Mouse (Mus musculus) neural tube, embryonic 13.5 days (tissue): Measurements from ENCODE around the gene Ifi27l2a. TPM values are rescaled to one million over a fixed set of nuclear protein-coding genes. Genes with fewer than 3 reads are reported as not detected.
"Not testable (repeated sequence)": the region's sequence is repeated elsewhere in the genome, so short reads cannot be mapped to it uniquely, and the experiment has no call there.

ENCODE experiments used
- ATAC-seq: fragments of 200-750 bp; cut with Nextera tagmentation; 2 replicates; pipeline ENCODE4 v1.8.0; 2017; ENCODE audit warnings: low read depth, mild to moderate bottlenecking, moderate TSS enrichment, moderate library complexity
- H3K27ac ChIP-seq: fragments of 300-500 bp; sonication (generic); replicated peaks from 2 replicates; pipeline ENCODE4 v1.5.1; 2015; ENCODE audit warnings: moderate library complexity, mild to moderate bottlenecking, inconsistent platforms
- H3K27me3 ChIP-seq: fragments of 300-500 bp; sonication (generic); 2 replicates; pipeline ENCODE4 v1.6.1; 2015; ENCODE audit warnings: mild to moderate bottlenecking, inconsistent platforms
- H3K36me3 ChIP-seq: fragments of 300-500 bp; sonication (generic); 2 replicates; pipeline ENCODE4 v1.6.1; 2015; ENCODE audit warnings: mild to moderate bottlenecking, inconsistent platforms
- H3K4me1 ChIP-seq: fragments of 300-500 bp; sonication (generic); replicated peaks from 2 replicates; pipeline ENCODE4 v1.6.1; 2015; ENCODE audit warnings: inconsistent platforms
- H3K4me2 ChIP-seq: fragments of 300-500 bp; sonication (generic); 2 replicates; pipeline ENCODE4 v1.6.1; 2015; ENCODE audit warnings: inconsistent platforms, mild to moderate bottlenecking, moderate library complexity
- H3K4me3 ChIP-seq: fragments of 300-500 bp; sonication (generic); 2 replicates; pipeline ENCODE4 v1.5.1; 2015; ENCODE audit warnings: mild to moderate bottlenecking, inconsistent platforms
- H3K9ac ChIP-seq: fragments of 300-500 bp; sonication (generic); 2 replicates; pipeline ENCODE4 v1.6.1; 2015; ENCODE audit warnings: moderate library complexity, mild to moderate bottlenecking, inconsistent platforms
- H3K9me3 ChIP-seq: fragments of 300-500 bp; sonication (generic); 2 replicates; pipeline ENCODE4 v1.6.1; 2016; ENCODE audit warnings: inconsistent platforms
- WGBS: fragments of 180-500 bp; shearing (Covaris S2); methylation state at CpG from one replicate; pipeline ENCODE4 v1.1.7; 2015; 5-methylcytosine and 5-hydroxymethylcytosine counted together
- polyA plus RNA-seq: library from polyadenylated mRNA; unstranded; fragments of >200 nt; fragmentation: Nextera tagmentation; extraction: Ambion mirVana; gene quantifications from 2 replicates; pipeline ENCODE4 v1.2.1, GENCODE M21; 2015

Gene Ifi27l2a
- 2.0 and 3.4 TPM in 2 replicates for polyA plus RNA-seq

GRCm38 (mm10) chr12:103443524-103443923, at the start of gene Ifi27l2a:
Gene Ifi27l2a, minus strand, starts transcription at chr12:103443680.
- WGBS = 59% methylated on average over 3 of the region's 3 CpGs
- no peak within 1 kb of the TSS for H3K27ac ChIP-seq
- H3K9ac ChIP-seq = no peak within 1 kb of the TSS
- H3K27me3 ChIP-seq = no peaks in the 10 kb centered on the region
- H3K4me2 ChIP-seq = no peak within 1 kb of the TSS
- ATAC-seq = no peak
- no peaks in the 10 kb centered on the region for H3K36me3 ChIP-seq
- no peak within 1 kb of the TSS for H3K4me3 ChIP-seq
- no peaks in the 10 kb centered on the region for H3K4me1 ChIP-seq
- H3K9me3 ChIP-seq = no peaks in the 10 kb centered on the region

DNA sequence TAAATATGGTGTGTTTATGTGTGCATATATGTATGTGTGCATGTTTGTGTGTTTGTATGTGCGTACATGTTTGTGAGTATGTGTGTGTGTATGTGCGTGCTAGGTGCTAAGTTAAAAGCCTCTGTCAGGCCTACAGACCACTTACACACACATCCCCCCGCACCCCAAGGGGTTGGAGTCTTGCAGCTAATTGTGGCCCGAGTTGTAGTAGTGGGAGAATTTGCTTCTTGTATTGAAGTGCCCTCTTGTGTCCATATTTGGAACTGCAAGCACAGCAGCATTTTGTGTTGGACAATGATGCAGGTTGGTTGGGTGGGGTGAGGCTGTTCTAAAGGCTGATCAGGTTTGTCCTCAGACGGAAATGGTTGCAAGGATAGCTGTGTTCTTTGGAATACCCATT, 49.3 kb upstream of the Ifi27l2a start:
- no peak for ATAC-seq

GRCm38 (mm10) chr12:103491091-103491730, 47.7 kb upstream of the Ifi27l2a start:
- no peaks in the 10 kb centered on the region for H3K36me3 ChIP-seq
- H3K9me3 ChIP-seq = no peaks in the 10 kb centered on the region
- H3K4me1 ChIP-seq = no peaks in the 10 kb centered on the region
- H3K4me2 ChIP-seq = no peak overlapping the region
- no peak overlapping the region for H3K4me3 ChIP-seq
- ATAC-seq = no peak
- no peak overlapping the region for H3K27ac ChIP-seq
- no peak overlapping the region for H3K9ac ChIP-seq
- 69% methylated on average over 3 of the region's 3 CpGs for WGBS
- no peaks in the 10 kb centered on the region for H3K27me3 ChIP-seq

More for the DNA sequence above, 49.3 kb upstream of the Ifi27l2a start:
- no peak overlapping the region for H3K4me2 ChIP-seq
- H3K27ac ChIP-seq = no peak overlapping the region
- WGBS = 34% methylated on average over 5 of the region's 5 CpGs
- no peak overlapping the region for H3K9ac ChIP-seq
- H3K4me1 ChIP-seq = no peaks in the 10 kb centered on the region
- no peak overlapping the region for H3K4me3 ChIP-seq
- no peaks in the 10 kb centered on the region for H3K36me3 ChIP-seq
- no peaks in the 10 kb centered on the region for H3K27me3 ChIP-seq
- no peaks in the 10 kb centered on the region for H3K9me3 ChIP-seq

- WGBS = 75% methylated on average over 2 of the region's 2 CpGs
- no peak overlapping the region for H3K9ac ChIP-seq
Measured at GRCm38 (mm10) chr12:103487750-103488149, 44.3 kb upstream of the Ifi27l2a start.

DNA sequence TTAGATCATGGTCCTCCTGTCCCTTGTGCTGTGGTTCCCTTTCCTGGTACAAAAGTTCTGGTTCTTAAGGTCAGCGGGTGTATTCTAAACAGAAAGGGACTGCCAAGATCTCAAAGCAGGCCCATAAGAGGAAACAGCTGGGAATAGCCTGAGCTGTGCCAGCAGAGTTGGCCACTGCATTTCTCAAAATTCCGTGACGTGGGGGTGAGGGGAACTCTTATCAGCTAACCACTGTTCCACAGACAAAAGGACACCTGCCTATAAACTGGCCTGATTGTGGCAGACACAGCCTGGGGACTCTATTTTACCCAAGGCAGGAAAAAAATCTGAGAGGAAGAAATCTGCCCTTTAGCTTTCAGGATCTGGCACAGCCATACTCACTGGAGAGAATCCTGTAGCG, 43.8 kb upstream of the Ifi27l2a start:
- Histone ChIP-seq H3K27me3 (no peaks in the 10 kb centered on the region), H3K27ac (no peak overlapping the region), H3K4me1 (no peaks in the 10 kb centered on the region), H3K9me3 (no peaks in the 10 kb centered on the region), H3K9ac (no peak overlapping the region), H3K4me3 (no peak overlapping the region), H3K4me2 (no peak overlapping the region), H3K36me3 (no peaks in the 10 kb centered on the region)
- 81% methylated on average over 4 of the region's 4 CpGs for WGBS
- no peak for ATAC-seq

More at GRCm38 (mm10) chr12:103487750-103488149, 44.3 kb upstream of the Ifi27l2a start:
- Histone ChIP-seq H3K4me2 (no peak overlapping the region), H3K36me3 (no peaks in the 10 kb centered on the region), H3K27ac (no peak overlapping the region), H3K27me3 (no peaks in the 10 kb centered on the region), H3K4me1 (no peaks in the 10 kb centered on the region), H3K9me3 (no peaks in the 10 kb centered on the region), H3K4me3 (no peak overlapping the region)
- no peak for ATAC-seq

GRCm38 (mm10) chr12:103486726-103487125, 43.2 kb upstream of the Ifi27l2a start:
- WGBS = 88% methylated on average over 1 of the region's 1 CpGs

DNA sequence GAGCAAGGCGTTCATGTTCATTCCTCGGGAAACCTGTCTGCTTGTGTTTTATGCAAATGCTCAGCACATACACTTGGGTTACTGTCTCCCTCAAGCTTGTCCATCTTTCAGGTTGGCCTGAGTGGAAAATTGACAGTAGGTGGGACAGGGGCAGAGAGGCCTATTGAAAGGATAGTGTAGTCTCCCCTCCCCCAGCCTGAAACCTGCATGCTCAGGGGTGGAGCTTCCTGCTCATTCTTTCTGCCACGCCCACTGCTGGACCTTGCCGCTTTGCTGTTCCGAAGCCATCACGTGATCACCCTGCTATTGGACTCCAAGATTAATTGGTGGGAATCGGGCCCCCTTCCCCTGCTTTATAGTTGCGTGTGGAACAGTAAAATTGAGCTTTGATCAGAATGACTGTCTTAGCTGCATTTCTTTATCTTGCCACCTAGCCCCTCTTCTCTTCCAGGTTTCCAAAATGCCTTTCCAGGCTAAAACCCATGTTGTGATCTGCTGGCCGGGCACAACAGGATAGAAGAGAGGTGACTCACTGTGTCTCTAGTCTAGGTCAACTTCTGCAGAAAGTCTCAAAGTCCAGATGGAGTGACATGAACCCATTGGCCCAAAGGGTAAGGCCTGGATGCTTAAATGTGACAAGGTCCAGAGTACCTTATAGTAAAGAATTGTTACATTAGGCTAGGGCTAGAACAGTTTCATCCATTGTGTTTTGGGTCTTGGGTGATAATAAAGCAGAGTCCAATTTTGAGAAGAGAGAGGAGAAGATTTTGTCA, 40.9 kb upstream of the Ifi27l2a start:
- not testable (repeated sequence) for H3K4me1 ChIP-seq, H3K36me3 ChIP-seq, H3K4me2 ChIP-seq, H3K27ac ChIP-seq, H3K9me3 ChIP-seq, ATAC-seq, H3K27me3 ChIP-seq, H3K4me3 ChIP-seq, H3K9ac ChIP-seq
- 63% methylated on average over 9 of the region's 9 CpGs for WGBS

More at GRCm38 (mm10) chr12:103486726-103487125, 43.2 kb upstream of the Ifi27l2a start:
- ATAC-seq = no peak
- H3K27ac ChIP-seq = no peak overlapping the region
- no peaks in the 10 kb centered on the region for H3K36me3 ChIP-seq
- no peak overlapping the region for H3K4me2 ChIP-seq
- H3K9ac ChIP-seq = no peak overlapping the region
- no peak overlapping the region for H3K4me3 ChIP-seq
- H3K9me3 ChIP-seq = no peaks in the 10 kb centered on the region
- no peaks in the 10 kb centered on the region for H3K4me1 ChIP-seq
- no peaks in the 10 kb centered on the region for H3K27me3 ChIP-seq

- H3K36me3 ChIP-seq = no peaks in the 10 kb centered on the region
- H3K27ac ChIP-seq = no peak overlapping the region
- no peak for ATAC-seq
- H3K9ac ChIP-seq = no peak overlapping the region
- WGBS = 85% methylated on average over 2 of the region's 2 CpGs
- H3K4me3 ChIP-seq = no peak overlapping the region
- H3K9me3 ChIP-seq = no peaks in the 10 kb centered on the region
- no peaks in the 10 kb centered on the region for H3K4me1 ChIP-seq
- H3K27me3 ChIP-seq = no peaks in the 10 kb centered on the region
- H3K4me2 ChIP-seq = no peak overlapping the region
Measured at GRCm38 (mm10) chr12:103482781-103483180, 39.3 kb upstream of the Ifi27l2a start.

GRCm38 (mm10) chr12:103481671-103482070, 38.2 kb upstream of the Ifi27l2a start:
- no peaks in the 10 kb centered on the region for H3K27me3 ChIP-seq
- ATAC-seq = no peak
- no peaks in the 10 kb centered on the region for H3K4me1 ChIP-seq
- no peak overlapping the region for H3K4me2 ChIP-seq
- no peak overlapping the region for H3K27ac ChIP-seq
- no peaks in the 10 kb centered on the region for H3K36me3 ChIP-seq
- no peak overlapping the region for H3K4me3 ChIP-seq
- no peak overlapping the region for H3K9ac ChIP-seq
- 84% methylated on average over 5 of the region's 5 CpGs for WGBS
- H3K9me3 ChIP-seq = no peaks in the 10 kb centered on the region

DNA sequence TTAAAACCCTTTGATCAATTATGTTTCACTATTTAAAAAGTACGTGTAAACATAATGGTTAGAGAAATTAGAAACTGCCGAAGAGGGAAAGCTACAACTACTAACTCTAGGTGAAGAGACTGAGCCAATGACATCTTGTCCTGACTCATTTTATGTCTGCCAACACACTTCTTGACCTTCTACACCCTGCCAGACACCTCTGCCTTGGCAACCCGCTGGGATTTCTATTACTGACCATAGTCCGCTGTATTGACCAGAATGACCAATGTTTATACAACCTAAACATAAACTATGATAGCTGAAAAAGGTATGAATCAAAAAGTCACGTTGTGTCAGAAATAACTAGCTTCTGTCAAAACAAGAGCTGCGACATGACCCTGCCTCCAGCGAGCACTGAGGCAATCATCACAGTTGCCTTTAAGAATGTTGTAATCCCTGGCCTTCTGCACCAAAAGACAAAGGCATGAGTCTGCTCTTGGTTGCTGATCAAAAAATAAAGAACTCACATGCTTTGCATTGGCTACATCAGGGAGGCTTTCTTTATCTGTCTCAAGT, 34.1 kb upstream of the Ifi27l2a start:
- Histone ChIP-seq H3K27me3 (no peaks in the 10 kb centered on the region), H3K36me3 (no peaks in the 10 kb centered on the region), H3K4me2 (no peak overlapping the region), H3K9me3 (no peaks in the 10 kb centered on the region), H3K27ac (no peak overlapping the region), H3K9ac (no peak overlapping the region), H3K4me1 (no peaks in the 10 kb centered on the region), H3K4me3 (no peak overlapping the region)
- 82% methylated on average over 7 of the region's 7 CpGs for WGBS
- no peak for ATAC-seq

GRCm38 (mm10) chr12:103476779-103477389, 33.4 kb upstream of the Ifi27l2a start:
- Histone ChIP-seq H3K9ac (no peak overlapping the region), H3K4me2 (no peak overlapping the region), H3K36me3 (no peaks in the 10 kb centered on the region), H3K27ac (no peak overlapping the region), H3K9me3 (no peaks in the 10 kb centered on the region), H3K27me3 (no peaks in the 10 kb centered on the region), H3K4me3 (no peak overlapping the region), H3K4me1 (no peaks in the 10 kb centered on the region)
- WGBS = 89% methylated on average over 1 of the region's 1 CpGs
- ATAC-seq = no peak

- Histone ChIP-seq H3K27ac (no peak overlapping the region), H3K36me3 (no peaks in the 10 kb centered on the region), H3K27me3 (no peaks in the 10 kb centered on the region), H3K4me2 (no peak overlapping the region), H3K4me3 (no peak overlapping the region), H3K4me1 (no peaks in the 10 kb centered on the region), H3K9ac (no peak overlapping the region), H3K9me3 (no peaks in the 10 kb centered on the region)
- 60% methylated on average over 2 of the region's 2 CpGs for WGBS
- ATAC-seq = no peak
Measured at GRCm38 (mm10) chr12:103474481-103474880, 31.0 kb upstream of the Ifi27l2a start.
